Mouse (Mus musculus): ENCODE measurements at regions not wholly inside any gene's neighbourhood (a gene's known extent, or its start where the extent isn't known, plus 50 kb on each side); places are given as distances from the start of the nearest gene placed in this dataset.

DNA sequence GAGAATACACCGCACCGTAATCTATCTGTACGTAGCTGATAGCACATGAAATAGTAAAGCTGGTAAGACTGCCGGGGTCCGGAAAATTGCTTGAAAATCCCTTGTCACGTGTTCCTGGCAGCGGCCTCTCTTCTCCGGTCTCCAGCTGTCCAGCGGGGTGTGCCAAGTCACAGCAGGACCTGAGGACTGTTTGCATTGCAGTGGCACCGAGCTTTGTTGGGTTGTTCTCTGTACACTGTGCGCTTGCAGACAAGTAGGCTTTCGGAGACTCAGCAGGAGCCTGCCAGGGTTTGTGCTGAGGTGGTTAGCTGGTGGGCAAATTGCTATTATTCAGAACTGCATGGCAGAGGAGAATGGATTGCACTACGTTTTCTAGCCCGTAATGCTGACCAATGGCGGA is 152.7 kb upstream of the Atp5g3 start:
- Histone ChIP-seq H3K27me3 (ENCODE audit: control insufficient read depth, insufficient read depth, low read length, poor library complexity, severe bottlenecking) (no peaks in the 10 kb centered on the region), H3K36me3 (ENCODE audit: control insufficient read depth, insufficient read depth, low read length, poor library complexity, severe bottlenecking) (no peaks in the 10 kb centered on the region)
- no peak for DNase-seq (ENCODE audit: low read depth, low spot score)

DNA sequence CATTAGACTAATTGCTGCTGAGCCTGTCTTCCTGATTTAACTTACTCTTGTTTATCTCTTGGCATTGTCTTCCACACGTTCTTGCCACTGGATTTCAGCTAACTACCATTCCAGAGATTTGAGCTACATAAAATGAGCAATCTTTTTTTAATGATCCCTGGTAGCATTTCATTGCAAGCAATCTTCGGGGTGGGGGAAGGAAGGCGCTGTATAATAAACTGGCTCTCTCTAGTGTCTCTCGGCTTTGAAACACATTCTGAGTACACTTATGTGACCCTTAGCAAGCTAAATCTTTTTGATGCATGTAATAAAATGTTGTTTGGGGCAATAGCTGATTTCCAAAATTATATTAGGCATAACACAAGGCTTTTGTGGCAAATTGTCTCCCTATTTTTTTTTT is 152.2 kb upstream of the Atp5g3 start:
- DNase-seq (ENCODE audit: low read depth, low spot score) = no peak
- Histone ChIP-seq H3K27me3 (ENCODE audit: control insufficient read depth, insufficient read depth, low read length, poor library complexity, severe bottlenecking) (no peaks in the 10 kb centered on the region), H3K36me3 (ENCODE audit: control insufficient read depth, insufficient read depth, low read length, poor library complexity, severe bottlenecking) (no peaks in the 10 kb centered on the region)

DNA sequence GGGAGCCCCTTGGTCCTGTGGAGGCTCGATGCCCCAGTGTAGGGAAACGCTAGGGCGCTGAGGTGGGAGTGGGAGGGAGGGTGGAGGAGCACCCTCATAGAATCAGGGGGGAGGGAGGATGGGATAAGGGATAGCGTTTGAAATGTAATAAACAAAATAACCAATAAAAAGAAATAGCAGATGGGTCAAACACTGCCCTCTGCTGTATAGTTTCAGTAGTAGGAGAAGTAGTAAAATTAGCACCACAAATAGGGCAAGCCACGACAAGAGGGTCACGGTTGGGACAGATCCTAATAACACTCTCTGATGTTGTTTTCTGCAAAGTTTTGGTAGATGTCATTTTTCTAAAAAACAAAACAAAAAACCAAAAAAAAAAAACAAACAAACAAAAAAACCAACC is 131.3 kb upstream of the Atp5g3 start:
- no peak for DNase-seq (ENCODE audit: low read depth, low spot score)
- H3K36me3 ChIP-seq (ENCODE audit: control insufficient read depth, insufficient read depth, low read length, poor library complexity, severe bottlenecking) = no peaks in the 10 kb centered on the region
- no peaks in the 10 kb centered on the region for H3K27me3 ChIP-seq (ENCODE audit: control insufficient read depth, insufficient read depth, low read length, poor library complexity, severe bottlenecking)

DNA sequence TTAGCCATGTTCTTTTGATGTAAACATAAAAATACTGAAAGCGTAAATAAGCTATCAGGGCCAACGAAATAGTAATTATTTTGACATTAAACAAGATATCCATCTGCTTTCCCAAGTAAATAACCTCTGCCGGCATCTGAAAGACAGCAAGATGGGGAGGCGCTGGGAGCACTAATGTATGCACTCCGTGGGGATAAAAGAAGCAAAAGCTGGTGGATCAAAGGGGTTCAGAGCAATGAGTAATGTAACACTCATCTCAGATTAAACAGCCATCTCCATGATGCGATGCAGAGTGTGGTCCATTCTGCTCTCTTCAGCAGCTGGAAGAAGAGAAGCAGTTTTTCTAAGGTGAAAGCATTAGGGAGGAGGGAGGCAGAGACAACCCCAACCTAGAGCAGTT is 128.5 kb upstream of the Atp5g3 start:
- H3K27me3 ChIP-seq (ENCODE audit: control insufficient read depth, insufficient read depth, low read length, poor library complexity, severe bottlenecking) = peaks cover 2% of the 10 kb centered on the region; the same call in 1 of the 2 replicates
- DNase-seq (ENCODE audit: low read depth, low spot score) = no peak
- H3K36me3 ChIP-seq (ENCODE audit: control insufficient read depth, insufficient read depth, low read length, poor library complexity, severe bottlenecking) = no peaks in the 10 kb centered on the region

DNA sequence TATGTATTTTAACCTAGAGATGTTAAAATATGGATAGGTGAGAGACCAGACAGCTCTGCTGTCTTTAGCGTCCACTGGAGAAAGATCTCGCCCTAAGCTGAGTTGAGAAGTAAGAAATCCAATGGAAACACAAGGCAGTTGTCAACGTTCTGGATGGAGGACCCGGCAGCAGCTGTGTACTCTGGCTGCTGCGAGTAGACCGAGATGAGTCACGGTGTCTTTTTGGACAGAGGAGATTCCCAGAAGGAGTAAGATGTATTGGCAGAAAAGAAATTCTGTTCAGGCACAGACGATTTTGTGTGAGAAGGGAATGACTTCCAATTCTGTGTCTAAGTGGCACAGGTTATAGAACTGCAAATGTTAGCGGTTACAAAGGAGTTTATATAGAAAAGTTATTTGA is 124.9 kb upstream of the Atp5g3 start:
- Histone ChIP-seq H3K36me3 (ENCODE audit: control insufficient read depth, insufficient read depth, low read length, poor library complexity, severe bottlenecking) (no peaks in the 10 kb centered on the region), H3K27me3 (ENCODE audit: control insufficient read depth, insufficient read depth, low read length, poor library complexity, severe bottlenecking) (peaks cover 2% of the 10 kb centered on the region; the same call in 1 of the 2 replicates)
- no peak for DNase-seq (ENCODE audit: low read depth, low spot score)

DNA sequence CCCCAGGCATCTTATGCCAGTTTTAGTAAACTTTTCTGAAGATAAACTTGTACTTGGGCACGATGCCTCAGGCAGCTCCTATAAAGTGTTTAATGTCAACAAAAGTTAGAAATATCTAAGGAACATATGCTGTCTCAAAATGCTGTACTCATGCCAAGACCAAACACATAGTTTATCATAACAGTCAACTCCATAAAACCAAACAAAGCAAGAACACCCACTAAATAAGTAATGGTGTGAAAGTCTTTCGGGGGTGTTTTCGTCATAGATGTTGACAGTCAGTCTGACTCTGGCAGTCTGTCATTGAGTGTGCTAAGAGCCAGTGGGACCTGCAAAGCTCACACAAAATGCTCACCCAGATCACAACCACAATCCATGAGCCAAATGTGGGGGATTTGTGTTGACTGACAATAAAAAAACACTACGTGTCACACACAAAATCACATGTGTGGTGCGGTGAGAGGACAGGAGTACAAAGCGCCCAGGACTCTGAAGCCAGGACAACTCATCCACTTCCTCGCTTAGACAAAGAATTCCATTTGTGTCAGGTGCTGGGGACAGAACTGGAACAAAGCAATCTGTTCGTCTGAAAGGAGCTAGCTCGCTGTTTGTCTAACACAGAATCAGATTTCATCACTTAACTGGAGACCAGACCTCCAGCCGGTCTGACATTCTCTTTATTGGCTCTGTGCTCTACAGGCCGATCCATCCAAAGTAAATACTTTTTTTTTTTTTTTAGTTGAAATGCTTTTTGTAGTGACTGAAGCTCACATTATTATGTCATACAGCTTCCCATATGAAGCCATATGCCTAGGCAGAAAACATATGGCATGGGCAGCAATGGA is 121.3 kb upstream of the Atp5g3 start:
- no peak for DNase-seq (ENCODE audit: low read depth, low spot score)
- Histone ChIP-seq H3K36me3 (ENCODE audit: control insufficient read depth, insufficient read depth, low read length, poor library complexity, severe bottlenecking) (no peaks in the 10 kb centered on the region), H3K27me3 (ENCODE audit: control insufficient read depth, insufficient read depth, low read length, poor library complexity, severe bottlenecking) (peaks cover 2% of the 10 kb centered on the region; the same call in 1 of the 2 replicates)

DNA sequence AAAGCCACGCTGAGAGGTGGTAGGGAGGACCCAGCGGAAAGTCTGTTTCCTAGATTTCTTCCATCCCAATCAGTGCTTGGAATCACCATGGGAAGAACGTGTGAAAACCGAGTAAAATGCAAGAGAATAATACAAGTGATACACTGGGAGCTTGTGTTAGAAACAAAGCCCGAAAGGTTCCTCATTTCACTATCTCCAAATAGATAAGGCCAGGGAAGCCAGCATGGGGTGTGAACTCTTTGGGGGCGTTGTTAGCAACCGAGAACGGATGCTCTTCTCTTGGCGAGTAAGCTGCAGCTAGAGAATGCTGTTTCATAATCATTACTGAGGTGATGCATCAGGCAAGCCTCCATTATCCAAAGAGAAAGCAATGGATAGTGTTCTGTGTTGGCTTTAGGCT is 118.8 kb upstream of the Atp5g3 start:
- no peak for DNase-seq (ENCODE audit: low read depth, low spot score)
- Histone ChIP-seq H3K36me3 (ENCODE audit: control insufficient read depth, insufficient read depth, low read length, poor library complexity, severe bottlenecking) (no peaks in the 10 kb centered on the region), H3K27me3 (ENCODE audit: control insufficient read depth, insufficient read depth, low read length, poor library complexity, severe bottlenecking) (no peaks in the 10 kb centered on the region)

DNA sequence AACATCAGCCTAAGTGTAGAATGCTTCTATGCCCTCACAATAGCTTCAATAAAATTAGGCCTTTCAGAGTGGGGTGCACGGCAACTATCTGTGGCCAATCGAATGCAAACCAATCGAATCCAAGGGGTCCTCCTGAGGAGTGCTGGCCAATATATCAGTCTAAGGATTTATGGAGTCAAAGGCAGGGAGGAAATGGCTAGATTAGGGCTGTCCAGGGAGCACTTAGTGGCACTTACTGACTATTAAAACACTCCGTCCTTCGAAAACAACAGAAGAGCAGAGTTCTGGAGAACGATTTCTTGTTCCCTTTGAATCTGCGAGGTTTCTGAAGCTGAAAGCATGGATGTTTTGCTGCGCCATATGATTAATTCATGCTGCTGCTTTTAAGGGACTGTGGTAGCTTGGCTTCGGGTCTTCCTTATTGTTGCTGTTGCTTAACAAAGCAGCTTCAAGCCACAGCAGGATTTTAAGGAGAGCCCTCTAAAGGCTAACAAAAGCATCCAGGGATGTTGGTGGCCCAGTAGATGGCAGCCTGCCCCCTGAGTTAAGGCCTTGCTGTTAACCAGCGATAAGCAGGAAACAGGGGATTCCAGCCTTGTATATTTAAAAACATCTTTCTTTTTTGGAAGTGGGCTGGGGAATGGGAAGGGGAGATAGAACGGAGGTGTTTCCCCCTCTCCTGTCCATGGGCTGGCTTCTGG is 116.4 kb upstream of the Atp5g3 start:
- no peaks in the 10 kb centered on the region for H3K27me3 ChIP-seq (ENCODE audit: control insufficient read depth, insufficient read depth, low read length, poor library complexity, severe bottlenecking)
- no peaks in the 10 kb centered on the region for H3K36me3 ChIP-seq (ENCODE audit: control insufficient read depth, insufficient read depth, low read length, poor library complexity, severe bottlenecking)
- DNase-seq (ENCODE audit: low read depth, low spot score) = no peak

DNA sequence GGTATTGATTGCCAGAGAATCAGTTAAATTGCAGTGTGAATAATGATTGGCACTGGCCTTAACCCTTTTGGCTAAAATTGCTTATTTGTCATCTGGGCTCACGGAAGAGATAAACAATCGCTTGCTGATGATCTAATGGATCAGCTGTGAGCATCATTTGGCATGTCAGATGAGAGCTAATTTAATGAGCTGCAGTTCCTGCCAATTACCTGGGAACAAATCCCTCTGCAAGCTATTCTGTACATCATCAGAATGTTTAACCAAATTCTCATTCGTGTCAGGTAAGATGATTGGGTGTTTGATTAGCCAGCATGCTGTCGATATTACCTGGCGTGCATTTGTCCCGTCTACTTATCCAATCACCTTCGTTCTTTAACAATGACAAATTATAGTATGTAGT is 104.0 kb upstream of the Atp5g3 start:
- H3K27me3 ChIP-seq (ENCODE audit: control insufficient read depth, insufficient read depth, low read length, poor library complexity, severe bottlenecking) = no peaks in the 10 kb centered on the region
- no peak for DNase-seq (ENCODE audit: low read depth, low spot score)
- H3K36me3 ChIP-seq (ENCODE audit: control insufficient read depth, insufficient read depth, low read length, poor library complexity, severe bottlenecking) = no peaks in the 10 kb centered on the region

DNA sequence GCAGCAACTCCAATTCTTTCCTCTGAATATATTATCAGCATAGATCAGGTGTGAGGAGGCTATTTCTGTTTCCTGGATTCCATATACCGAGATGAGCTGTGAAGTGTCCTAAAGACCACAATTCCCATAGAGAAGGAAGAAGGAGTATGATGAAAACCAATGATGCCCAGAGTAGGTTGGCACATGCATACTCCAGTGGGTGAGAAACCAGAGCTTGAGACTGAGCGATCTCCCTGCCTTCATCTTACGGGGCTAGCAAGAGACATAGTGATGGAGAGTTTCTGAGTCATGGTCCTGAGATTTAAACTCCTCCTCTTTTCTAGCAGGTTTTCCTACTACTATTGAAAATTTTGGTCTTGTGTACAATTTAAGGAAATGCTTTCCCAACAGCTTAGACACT is 103.1 kb upstream of the Atp5g3 start:
- Histone ChIP-seq H3K36me3 (ENCODE audit: control insufficient read depth, insufficient read depth, low read length, poor library complexity, severe bottlenecking) (no peaks in the 10 kb centered on the region), H3K27me3 (ENCODE audit: control insufficient read depth, insufficient read depth, low read length, poor library complexity, severe bottlenecking) (no peaks in the 10 kb centered on the region)
- no peak for DNase-seq (ENCODE audit: low read depth, low spot score)

DNA sequence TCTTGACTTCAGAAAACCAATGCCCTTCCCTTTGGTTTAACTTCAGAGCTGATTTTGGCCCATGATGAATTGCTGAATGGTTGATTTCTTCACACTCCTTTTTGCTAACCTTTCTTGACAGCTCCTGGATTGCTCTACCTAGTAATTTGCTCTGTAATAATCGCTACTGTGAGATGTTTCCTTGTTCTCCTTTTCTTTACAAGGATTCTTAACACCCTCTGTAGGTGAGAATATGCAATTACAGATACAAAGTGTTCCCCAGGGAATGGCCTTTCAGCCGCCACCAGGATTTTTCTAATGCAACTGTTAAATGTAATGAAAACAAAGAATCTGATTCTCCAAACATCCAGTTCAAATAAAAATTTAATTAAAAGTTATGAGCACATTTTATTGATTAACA is 87.4 kb upstream of the Atp5g3 start:
- H3K36me3 ChIP-seq (ENCODE audit: control insufficient read depth, insufficient read depth, low read length, poor library complexity, severe bottlenecking) = no peaks in the 10 kb centered on the region
- H3K27me3 ChIP-seq (ENCODE audit: control insufficient read depth, insufficient read depth, low read length, poor library complexity, severe bottlenecking) = no peaks in the 10 kb centered on the region
- peak; percentile 46 for DNase-seq (ENCODE audit: low read depth, low spot score)

DNA sequence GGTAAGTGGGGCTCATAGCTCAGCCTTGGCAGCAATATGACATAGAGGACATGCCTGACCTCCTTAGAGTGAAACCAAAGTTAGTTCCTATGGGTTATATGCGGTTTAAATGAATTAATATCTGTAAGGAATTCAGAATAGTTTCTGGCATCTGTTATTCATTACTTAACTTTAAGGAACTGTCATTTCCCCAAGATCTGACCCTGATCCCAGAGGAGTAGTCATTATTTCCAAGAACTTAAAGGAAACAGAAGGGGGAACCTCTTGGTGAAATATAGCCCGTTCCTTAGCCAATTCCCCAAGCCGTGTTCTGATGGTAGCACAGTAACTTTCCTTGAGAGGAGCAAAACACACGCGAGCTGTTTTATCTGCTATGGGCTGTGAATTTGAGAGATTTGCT is 85.9 kb upstream of the Atp5g3 start:
- DNase-seq (ENCODE audit: low read depth, low spot score) = no peak
- H3K27me3 ChIP-seq (ENCODE audit: control insufficient read depth, insufficient read depth, low read length, poor library complexity, severe bottlenecking) = no peaks in the 10 kb centered on the region
- no peaks in the 10 kb centered on the region for H3K36me3 ChIP-seq (ENCODE audit: control insufficient read depth, insufficient read depth, low read length, poor library complexity, severe bottlenecking)

DNA sequence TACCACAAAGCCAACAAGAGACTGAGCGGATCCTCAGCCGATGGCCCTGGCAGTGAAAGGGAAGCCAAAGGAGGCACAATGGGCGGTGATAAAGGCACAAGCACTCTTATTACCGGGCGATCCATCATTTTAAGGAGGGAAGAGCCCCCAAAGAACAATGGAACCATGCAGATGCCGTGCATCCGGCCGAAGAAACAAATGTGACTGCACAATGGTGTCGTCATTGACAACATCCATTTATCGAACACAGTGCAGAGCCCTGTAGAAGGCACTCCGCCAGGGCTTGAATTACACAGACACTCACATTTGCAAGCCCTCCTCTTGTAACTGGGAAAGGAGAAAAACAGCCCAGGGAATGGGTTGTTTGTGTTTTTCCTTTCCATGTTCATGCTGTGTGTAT is 80.7 kb upstream of the Atp5g3 start:
- no peak for DNase-seq (ENCODE audit: low read depth, low spot score)
- H3K36me3 ChIP-seq (ENCODE audit: control insufficient read depth, insufficient read depth, low read length, poor library complexity, severe bottlenecking) = no peaks in the 10 kb centered on the region
- H3K27me3 ChIP-seq (ENCODE audit: control insufficient read depth, insufficient read depth, low read length, poor library complexity, severe bottlenecking) = no peaks in the 10 kb centered on the region

DNA sequence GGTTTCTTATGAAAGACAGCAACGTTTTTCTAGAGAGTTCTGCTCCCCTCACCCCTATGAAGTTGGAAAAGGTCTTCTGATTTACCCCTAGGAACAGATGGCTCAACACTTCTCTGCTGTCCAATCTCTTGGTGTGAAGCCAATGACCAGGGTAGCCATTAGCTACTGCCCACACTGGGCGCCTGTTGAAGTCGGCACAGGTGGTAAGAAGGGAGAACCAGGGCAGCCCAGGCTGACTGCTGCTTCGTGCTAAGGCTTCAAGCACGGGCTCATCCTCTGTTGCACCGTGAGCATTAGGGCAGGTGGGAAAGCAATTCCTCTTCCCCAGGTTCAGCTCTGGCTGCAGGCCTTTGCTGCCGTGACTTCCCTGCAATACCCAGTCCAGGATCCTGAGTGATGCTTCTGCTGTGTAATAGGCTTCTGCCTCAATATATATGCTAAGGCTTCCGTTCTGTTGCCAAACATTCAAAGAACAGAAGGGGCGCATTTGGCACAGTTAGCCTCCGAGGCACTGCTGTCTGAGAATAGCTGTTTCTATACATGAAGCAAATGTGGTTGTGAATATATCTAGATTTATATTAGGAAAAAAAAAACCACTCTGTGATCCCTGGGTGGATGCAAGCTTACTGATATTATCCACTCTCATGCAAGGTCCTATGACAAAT is 76.4 kb upstream of the Atp5g3 start:
- H3K36me3 ChIP-seq (ENCODE audit: control insufficient read depth, insufficient read depth, low read length, poor library complexity, severe bottlenecking) = no peaks in the 10 kb centered on the region
- H3K27me3 ChIP-seq (ENCODE audit: control insufficient read depth, insufficient read depth, low read length, poor library complexity, severe bottlenecking) = no peaks in the 10 kb centered on the region
- no peak for DNase-seq (ENCODE audit: low read depth, low spot score)

DNA sequence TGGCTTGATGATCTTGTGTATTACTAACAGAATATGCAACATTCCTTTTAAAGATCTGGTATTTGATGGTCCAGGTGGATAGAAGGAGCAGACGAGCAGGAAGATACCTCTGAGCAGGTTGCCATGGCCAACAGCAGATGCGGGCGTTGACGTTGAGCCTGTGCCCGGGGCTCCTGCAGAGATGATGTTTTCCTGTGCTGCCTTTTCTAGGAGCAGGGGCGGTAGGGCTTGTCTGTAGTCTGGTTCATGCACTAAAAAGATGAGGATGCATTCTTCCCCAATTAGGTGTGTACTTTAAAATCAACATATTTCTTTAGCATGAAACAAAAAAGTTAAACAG is 74.8 kb upstream of the Atp5g3 start:
- Histone ChIP-seq H3K27me3 (ENCODE audit: control insufficient read depth, insufficient read depth, low read length, poor library complexity, severe bottlenecking) (no peaks in the 10 kb centered on the region), H3K36me3 (ENCODE audit: control insufficient read depth, insufficient read depth, low read length, poor library complexity, severe bottlenecking) (no peaks in the 10 kb centered on the region)
- DNase-seq (ENCODE audit: low read depth, low spot score) = no peak
